8 mouse cellular contexts compared by ENCODE assay signal in the genomic region with DNA sequence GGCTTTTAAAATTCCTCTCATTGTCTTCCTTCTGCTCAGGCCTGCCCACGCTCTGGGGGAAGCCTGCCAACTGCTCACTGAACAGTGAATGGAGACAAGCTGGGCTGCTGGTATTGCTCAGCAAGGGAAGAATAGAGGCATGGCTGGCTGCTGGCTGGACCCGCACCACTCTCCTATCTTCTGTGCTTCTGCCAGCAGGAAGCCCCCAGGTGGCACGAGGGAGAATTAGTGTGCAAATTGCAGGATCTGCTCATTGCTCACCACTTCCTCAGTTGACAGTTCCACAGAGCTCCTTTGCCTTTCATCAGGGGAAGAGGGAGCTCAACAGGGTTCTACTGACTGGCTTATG.
DNase-seq lines count a peak whose midpoint lies in the region; ATAC-seq and TF ChIP-seq lines count a peak whose summit lies in the region.

No protein-coding gene starts in this region.

- peak overlapping the region; percentile 13; the same call in 1 of the 2 replicates for H3K4me3 ChIP-seq in bone marrow macrophage, adult 2 months (ENCODE audit: insufficient read depth, low read length)
- no peak overlapping the region for H3K4me3 ChIP-seq in forebrain, embryonic 12.5 days (replicated peaks)
- no peak overlapping the region for H3K4me3 ChIP-seq in hindbrain, embryonic 15.5 days
- H3K4me3 ChIP-seq in midbrain, embryonic 15.5 days = no peak overlapping the region

- peaks cover 50% of the 10 kb centered on the region for H3K4me1 ChIP-seq in bone marrow macrophage, adult 2 months (ENCODE audit: control insufficient read depth, insufficient read depth, low read length)
- peaks cover 18% of the 10 kb centered on the region for H3K4me1 ChIP-seq in forebrain, embryonic 12.5 days
- peaks cover 17% of the 10 kb centered on the region for H3K4me1 ChIP-seq in hindbrain, embryonic 15.5 days (replicated peaks)
- peaks cover 14% of the 10 kb centered on the region for H3K4me1 ChIP-seq in midbrain, embryonic 15.5 days

- DNase-seq in embryo, embryonic 10 days (ENCODE audit: low spot score) = peak; percentile 31
- DNase-seq in embryo, embryonic 10.5 days (ENCODE audit: low spot score) = no peak
- DNase-seq in left cerebral cortex, adult 18-20 months (ENCODE audit: low spot score in 2 of 2) = peak; percentile 91 to 92
- DNase-seq in testis, postnatal 10 days (ENCODE audit: low spot score) = peak; percentile 72

- no peak for TF ChIP-seq POLR2A in bone marrow macrophage, adult 2 months (IDR thresholded peaks at IDR 0.05; ENCODE audit: borderline replicate concordance, low read depth, low read length)

- peak overlapping the region; percentile 49 for H3K27ac ChIP-seq in bone marrow macrophage, adult 2 months (ENCODE audit: insufficient read depth, low read depth, low read length)
- peak overlapping the region; percentile 70 for H3K27ac ChIP-seq in forebrain, embryonic 12.5 days
- peak overlapping the region; percentile 25; the same call in 1 of the 2 replicates for H3K27ac ChIP-seq in hindbrain, embryonic 15.5 days (replicated peaks)
- H3K27ac ChIP-seq in midbrain, embryonic 15.5 days = peak overlapping the region; percentile 23; the same call in 1 of the 2 replicates

- no peak for TF ChIP-seq CTCF in bone marrow macrophage, adult 2 months (IDR thresholded peaks at IDR 0.05; ENCODE audit: low read depth, low read length)

- peak overlapping the region; percentile 36; the same call in 1 of the 2 replicates for H3K9ac ChIP-seq in forebrain, embryonic 12.5 days
- no peak overlapping the region for H3K9ac ChIP-seq in hindbrain, embryonic 15.5 days
- H3K9ac ChIP-seq in midbrain, embryonic 15.5 days = no peak overlapping the region

- H3K4me2 ChIP-seq in forebrain, embryonic 12.5 days = peak overlapping the region; percentile 40
- H3K4me2 ChIP-seq in hindbrain, embryonic 15.5 days = peak overlapping the region; percentile 36
- H3K4me2 ChIP-seq in midbrain, embryonic 15.5 days = peak overlapping the region; percentile 40

- H3K36me3 ChIP-seq in forebrain, embryonic 12.5 days (replicated peaks) = no peaks in the 10 kb centered on the region
- H3K36me3 ChIP-seq in hindbrain, embryonic 15.5 days = no peaks in the 10 kb centered on the region
- no peaks in the 10 kb centered on the region for H3K36me3 ChIP-seq in midbrain, embryonic 15.5 days (replicated peaks)

- WGBS in forebrain, embryonic 12.5 days = 2% methylated on average over 3 of the region's 3 CpGs
- WGBS in hindbrain, embryonic 15.5 days = 2% methylated on average over 3 of the region's 3 CpGs
- 5% methylated on average over 3 of the region's 3 CpGs for WGBS in midbrain, embryonic 15.5 days

- no peaks in the 10 kb centered on the region for H3K9me3 ChIP-seq in forebrain, embryonic 12.5 days
- H3K9me3 ChIP-seq in hindbrain, embryonic 15.5 days = no peaks in the 10 kb centered on the region
- H3K9me3 ChIP-seq in midbrain, embryonic 15.5 days = no peaks in the 10 kb centered on the region

- peak; percentile 87 for ATAC-seq in forebrain, embryonic 12.5 days (ENCODE audit: low FRiP score)
- peak; percentile 87 for ATAC-seq in hindbrain, embryonic 15.5 days (ENCODE audit: low FRiP score, low read depth)
- peak; percentile 91 for ATAC-seq in midbrain, embryonic 15.5 days (replicated peaks)

- H3K27me3 ChIP-seq in forebrain, embryonic 12.5 days = no peaks in the 10 kb centered on the region
- H3K27me3 ChIP-seq in hindbrain, embryonic 15.5 days = peaks cover 4% of the 10 kb centered on the region; the same call in 1 of the 2 replicates
- no peaks in the 10 kb centered on the region for H3K27me3 ChIP-seq in midbrain, embryonic 15.5 days (replicated peaks)
